Mouse (Mus musculus) T-helper 17 cell (primary cell): ENCODE results near the gene Rffl.
"Not testable (repeated sequence)": the region's sequence is repeated elsewhere in the genome, so short reads cannot be mapped to it uniquely, and the experiment has no call there.

ENCODE experiments used
- in situ Hi-C, 2 experiments: fragments of 300-600 bp; cut with MboI, MseI; formaldehyde crosslinking; loops; 1 replicate in 1 of 2; 2 replicates in 1 of 2; pipeline ENCODE4 v1.15.1; 2025; ENCODE audit warnings: high pct_unique_total_duplicates in 2 of 2

Rffl gene

DNA sequence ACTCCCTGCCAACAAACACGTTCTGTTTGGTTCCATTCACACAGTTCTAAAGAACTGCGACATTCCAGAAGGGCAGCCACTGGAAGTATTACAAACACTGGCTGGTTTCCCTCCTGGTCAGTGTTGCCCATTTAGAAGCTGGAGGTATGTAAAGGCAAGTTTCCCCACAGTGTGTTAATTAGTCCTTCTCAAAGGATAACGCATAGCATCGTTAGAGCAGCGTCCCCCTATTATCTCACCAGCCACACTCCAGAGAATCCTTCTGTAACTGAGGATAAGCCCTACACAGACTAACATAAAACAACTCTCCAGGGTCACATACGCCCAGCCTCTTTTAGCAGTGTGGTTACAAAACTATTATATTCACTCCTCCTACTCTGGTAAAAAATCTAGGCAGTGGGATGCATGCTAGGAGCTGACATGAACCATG, 23.4 kb downstream of the Rffl start:
- in situ Hi-C loops, result no loop called here

DNA sequence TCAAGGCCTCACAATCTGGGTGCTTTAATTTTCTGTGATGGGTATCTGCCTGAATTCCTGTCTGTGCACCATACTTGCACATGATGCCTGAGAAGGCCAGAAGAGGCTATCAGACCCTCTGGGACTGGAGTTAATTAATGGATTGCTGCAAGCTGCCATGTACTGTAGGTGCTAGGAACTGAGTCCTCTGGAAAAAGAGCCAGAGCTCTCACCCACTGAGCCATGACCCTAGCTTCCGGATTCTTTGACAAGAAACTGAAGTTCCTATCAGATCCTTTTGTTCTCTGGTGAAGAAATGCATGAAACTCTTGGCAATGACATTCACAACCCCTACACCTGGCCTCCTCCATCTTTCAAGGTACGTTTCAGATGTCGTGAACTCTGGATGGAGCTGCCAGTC, 24.1 kb downstream of the Rffl start:
- in situ Hi-C loops, result no loop called here

DNA sequence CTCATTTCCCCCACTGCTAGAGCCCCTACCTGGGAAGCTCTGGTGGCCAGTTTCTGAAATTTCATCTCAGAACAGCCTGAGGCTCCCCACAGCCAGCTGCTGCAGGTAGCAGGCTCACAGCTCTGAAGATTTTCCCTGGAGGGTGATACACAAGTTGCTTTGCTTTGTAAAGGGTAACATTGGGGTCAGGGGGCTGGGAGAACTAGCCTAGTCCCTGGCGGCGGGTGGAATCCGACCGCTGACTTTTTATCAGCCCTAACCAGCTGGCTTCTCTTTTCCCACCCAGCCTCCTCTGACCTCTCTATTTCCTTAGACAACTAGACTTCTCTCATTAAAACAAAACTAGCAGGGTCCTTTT, 25.0 kb downstream of the Rffl start:
- in situ Hi-C loops, result no loop called here

DNA sequence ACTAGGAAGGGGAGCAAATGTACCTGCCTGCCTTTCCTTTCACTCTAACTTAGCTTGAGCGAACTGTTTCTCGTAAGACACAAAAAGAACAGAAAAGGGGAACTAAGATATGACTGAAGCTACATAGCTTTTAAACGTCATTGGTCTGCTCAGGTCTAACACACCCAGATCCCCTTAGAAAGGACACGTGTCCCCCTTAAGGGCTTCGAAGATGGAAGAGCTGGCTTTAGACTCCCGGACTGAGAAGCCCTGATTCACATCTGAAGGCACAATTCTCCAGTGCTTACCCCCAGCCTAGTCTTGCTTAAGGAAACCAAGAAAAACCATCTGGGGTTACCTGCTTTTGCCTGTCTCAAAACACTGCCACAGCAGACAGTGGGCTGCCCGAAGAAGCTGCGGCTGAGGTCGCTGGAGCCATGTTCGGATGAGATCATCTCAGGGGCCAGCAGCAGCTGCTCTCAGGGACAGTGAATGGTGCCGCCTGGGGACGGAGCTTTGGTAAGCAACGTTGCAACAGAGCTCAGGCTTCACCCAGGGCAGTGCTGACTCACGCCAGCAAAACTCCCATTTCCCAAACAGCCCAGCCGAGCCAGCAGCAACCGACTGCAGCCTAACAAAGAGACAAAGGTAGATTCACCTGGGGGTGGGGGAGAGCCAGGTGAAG, 25.5 kb downstream of the Rffl start:
- in situ Hi-C loops, result no loop called here

DNA sequence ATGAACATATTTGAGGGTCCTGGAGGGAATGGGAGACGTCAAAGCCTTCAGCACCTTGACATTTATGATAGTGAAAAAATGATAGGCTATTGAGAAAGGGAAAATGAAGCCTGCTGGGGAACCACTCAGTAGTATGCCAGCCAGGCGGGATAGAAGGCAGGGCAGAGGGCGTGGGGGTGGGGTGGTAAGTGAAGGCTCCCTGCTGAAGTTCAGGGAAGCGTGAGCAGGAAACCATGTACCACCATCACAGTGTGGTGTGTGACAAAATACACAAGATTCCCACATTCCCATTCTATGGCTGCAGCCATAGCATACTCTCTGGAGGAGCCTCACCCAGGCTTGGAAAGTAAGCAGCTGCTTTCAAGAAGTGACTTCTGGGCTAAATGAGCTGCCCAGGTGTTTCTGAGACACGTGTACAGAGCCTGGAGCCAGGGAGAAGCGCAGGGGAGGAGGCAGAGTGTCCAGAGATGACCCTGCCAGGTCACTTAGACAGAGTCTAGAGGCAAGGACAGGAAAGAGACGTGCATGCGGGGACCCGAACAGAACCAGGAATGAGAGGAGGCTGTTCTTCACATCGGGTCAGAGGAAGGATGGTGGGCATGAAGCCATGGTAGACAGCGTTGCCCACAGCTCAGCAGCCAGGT, 26.1 kb downstream of the Rffl start:
- in situ Hi-C loops, result no loop called here

DNA sequence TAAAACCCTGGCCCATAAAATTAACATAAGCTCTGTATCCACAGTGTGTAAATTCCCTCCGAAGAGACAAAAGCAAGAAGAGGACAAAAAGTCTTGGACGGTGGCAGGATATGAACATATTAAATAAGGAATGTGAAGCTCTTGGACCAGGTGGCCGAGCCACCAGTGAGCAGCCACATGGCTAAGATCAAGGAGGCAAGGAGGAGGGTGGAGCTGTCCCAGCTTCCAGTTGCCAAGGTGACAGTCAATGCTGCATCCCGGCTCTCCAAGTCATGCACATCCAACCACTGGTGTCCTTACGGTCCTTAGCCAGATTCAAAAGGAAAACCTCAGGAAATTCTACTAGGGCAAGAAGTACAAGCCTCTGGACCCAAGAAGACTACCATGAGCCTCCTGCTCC, 32.5 kb downstream of the Rffl start:
- in situ Hi-C loops, result no loop called here

DNA sequence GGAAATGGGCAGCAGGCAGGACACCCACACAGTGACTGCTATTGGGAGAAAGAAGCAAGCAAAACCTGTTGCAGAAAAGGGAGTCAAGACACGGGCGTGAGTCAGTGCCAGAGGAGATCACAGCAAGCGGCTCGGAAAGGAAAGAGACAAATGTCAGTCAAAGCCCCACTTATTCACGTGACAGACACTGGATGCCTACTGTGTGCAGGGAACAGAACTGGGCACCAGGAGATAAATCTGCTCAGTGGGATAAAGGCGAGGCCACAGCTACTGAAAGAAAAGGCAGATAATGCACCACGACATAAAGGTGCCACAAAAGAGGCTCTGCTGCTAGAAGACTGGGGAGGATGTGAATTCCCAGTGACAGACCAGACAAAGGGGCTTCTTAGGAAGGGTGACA, 33.2 kb downstream of the Rffl start:
- in situ Hi-C loops, result no loop called here

DNA sequence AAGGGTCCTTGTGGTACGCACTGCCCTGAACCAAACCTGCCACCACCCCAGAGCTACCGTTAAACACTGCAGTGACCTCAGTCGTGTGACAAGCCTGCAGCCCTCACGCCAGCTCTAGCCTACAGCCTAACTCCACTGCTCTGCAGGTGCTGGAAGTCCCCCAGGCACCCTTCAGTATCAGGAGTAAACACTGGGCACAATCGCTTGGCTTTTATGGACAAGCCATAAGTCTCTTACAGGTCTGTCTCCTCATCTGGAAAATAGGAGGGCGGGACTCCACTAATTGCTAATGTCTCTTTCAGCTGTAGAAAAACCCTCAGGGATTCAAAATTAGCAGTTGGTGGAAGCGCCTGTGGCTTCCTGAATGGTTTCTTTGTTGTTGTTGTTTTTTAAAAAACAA, 33.8 kb downstream of the Rffl start:
- in situ Hi-C loops, result no loop called here

DNA sequence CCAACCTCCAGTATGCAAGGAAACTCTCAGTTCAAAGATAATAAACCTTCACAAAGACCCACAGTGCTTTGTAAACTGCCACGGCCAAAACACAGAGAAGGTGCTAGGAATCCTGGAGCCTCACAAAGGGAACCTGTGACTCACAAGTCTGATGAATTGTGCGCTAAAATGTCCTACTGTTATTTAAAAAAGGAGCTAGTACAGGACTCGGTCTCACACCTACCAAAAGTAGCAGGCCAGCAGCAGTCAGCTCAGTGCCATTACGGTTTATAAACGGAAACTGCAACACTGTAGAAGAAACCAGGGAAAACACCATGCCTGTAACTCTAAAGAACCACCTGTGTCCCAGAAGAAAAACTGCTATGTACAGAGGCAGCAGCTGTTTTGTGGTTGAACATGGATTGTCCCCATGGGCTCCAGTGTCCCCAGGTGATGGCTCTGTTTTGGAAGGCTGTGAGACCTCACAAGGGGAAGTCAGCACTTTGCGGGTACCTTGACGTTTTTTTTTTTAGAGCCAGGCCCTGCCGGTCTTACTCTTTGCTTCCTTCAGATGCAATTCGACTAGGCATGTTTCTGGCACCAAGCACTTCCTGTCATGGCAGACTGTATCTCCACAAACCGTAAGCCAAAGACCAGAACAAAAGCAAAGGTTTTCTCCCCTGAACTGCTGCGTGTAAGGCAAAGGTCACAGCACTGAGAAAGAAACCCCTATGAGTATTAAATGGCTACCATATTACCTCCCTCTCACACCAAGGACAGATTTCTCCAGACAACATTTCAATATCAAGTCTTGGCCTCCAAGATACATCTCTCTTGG, 35.2 kb downstream of the Rffl start:
- in situ Hi-C loops, result no loop called here

DNA sequence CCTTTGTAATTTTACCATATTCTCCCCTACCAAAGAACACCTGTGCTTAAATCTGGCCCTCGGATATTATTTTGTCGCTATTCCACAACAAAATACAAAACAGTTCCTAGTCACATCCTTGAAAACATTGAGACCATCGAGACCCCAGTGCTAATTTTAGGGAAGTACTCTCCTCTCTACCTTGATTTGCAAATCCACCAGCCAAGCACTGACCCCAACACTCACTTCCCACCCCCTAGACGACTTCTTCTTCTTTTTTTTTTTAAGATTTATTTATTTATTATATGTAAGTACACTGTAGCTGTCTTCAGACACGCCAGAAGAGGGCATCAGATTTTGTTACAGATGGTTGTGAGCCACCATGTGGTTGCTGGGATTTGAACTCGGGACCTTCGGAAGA, 36.7 kb downstream of the Rffl start:
- in situ Hi-C loops, result not testable (repeated sequence)

DNA sequence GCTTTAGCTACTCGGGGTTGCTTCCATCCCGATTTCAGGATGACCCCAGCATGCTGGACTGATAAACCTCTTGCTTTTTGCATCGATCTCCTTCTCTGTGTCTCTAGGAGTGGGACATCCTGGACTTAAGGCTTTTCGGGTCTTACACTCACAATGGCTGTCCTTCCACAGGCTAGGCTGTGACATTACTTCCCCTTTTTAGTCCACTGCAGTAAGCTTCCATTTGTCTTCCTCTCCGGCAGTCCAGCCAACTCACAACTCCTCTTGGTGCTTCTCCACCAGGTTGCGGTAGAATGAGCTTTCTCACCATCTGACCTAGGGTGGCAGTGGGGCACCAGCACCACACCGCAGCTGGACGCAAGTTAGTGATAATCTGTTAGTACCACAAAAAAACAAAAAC, 37.1 kb downstream of the Rffl start:
- in situ Hi-C loops, result no loop called here

DNA sequence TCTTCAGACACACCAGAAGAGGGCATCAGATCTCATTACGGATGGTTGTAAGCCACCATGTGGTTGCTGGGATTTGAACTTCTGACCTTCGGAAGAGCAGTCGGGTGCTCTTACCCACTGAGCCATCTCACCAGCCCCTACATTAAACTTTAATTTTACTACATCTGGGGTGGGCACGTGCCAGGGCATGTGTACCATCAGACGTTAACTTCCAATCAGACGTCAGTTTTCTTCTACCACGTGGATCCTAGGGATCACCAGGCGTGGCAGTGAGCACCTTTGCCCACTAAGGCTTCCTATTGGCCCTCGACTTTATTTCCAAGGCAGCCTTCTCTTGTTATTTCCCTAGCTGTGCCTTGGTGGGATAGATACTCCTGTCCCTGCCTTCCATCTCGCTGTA, 38.6 kb downstream of the Rffl start:
- in situ Hi-C loops, result not testable (repeated sequence)

DNA sequence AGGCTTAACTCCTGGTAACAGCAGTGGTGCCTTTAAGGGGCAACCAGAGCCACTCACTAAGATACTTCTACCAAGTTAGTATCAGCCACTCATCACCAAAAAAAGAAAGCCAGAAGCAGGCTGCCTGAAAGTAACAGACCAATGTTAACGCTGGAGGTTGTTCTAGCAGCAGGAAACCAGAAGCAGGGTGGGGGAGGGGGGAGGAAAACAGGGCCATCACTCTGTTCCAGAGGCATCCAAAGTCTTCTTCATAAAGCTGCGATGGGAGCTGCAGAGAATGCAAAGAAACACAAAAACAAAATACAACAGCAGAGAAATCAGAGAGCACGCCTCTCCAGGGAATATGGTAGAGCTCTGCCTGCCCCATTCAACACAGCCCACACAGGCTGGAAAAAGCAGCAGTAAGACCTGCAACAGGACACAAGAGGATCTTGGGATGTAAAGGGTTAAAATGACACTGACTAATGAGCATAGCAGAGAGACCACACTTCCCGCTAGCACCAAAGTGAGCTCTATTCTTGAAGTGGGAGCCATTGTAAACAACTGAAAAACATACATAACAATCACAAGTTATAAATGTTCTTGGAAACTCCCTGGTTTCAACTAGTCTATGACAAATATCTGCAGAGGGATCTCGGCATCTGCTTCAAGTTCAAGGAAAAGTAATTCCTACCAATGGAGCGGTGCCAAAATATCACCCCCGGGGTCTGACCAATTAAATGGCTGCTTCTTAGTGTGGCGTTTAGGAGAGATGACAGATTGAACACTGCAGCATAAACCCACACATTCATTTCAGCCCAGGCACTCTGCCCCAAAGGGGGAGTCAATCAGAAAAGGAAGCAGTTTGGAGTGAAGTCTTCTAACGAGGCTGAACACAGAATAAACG, 39.8 kb downstream of the Rffl start:
- in situ Hi-C loops, result no loop called here

DNA sequence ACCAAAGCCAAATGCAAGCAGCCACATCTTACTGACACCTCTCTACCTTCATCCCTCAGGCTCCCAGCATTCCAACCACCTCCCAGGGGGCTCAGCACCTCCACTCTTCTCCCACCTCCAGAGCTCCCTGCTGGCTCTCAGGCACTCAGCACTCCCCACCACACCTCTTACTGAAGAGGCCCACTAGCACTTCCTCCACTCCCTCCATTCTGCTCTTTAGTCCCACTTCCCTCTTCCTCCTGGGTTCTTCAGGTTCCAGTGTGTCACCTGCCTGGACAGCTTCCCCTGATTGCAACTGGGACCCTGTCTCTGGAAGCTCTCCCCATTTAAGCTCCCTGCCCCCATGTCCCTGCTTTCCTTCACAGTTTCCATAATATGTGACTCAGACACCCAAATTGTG, 44.2 kb downstream of the Rffl start:
- in situ Hi-C loops, result no loop called here

DNA sequence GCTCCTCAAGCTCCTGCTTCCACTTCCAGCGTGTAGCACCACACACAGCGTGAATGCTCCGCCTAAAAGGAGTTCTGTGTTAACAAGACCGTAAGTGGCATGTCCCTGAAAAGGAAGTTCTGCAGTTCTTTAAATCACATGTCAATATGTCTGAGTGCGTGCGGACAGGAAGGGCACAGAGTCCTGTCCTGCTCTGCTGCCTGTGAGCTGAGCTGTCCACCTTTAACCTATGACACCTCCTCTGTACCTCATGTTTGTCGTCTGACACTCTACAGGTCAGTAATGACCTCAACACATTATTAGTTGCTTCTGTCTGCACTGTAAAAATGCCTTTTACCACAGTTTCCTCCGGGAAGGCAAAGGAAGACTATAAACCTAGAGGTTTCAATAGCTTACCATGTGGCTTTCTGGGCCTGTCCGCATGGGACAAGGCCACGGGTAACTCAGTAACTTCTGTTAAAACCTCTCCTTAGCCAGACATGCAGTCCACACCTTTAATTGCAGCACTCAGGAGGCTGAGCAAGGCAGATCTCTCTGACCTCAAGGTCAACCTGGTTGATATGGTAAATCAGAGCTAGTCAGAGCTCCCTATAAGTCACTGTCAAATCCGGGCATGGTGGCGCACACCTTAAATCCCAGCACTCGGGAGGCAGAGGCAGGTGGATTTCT, 50.1 kb downstream of the Rffl start:
- in situ Hi-C loops, result no loop called here

DNA sequence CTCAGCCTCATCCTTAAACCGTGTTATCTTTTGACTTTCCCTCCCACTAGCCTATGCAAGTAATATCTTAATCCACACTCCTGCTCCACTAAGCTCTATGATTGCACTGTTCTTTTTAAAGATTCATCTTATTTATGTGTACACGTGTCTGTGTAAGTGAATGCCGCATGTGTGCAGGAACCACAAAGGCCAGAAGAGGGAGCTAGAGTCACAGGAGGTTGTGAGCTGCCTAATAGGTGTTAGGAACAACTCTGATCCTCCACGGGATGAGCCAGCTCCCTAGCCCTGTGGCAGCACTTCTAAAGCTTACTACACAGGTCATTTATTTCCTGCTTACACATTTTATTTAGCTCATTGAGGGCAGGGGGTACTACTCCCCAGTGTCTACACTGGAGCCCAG, 51.7 kb downstream of the Rffl start:
- in situ Hi-C loops, result loop anchor here (5.0 kb wide), 3 partner anchors 68 to 73 kb away; partner anchors contain the start of genes Fndc8 (in 1 of the 2) and Rad51d (in 1 of the 2)

DNA sequence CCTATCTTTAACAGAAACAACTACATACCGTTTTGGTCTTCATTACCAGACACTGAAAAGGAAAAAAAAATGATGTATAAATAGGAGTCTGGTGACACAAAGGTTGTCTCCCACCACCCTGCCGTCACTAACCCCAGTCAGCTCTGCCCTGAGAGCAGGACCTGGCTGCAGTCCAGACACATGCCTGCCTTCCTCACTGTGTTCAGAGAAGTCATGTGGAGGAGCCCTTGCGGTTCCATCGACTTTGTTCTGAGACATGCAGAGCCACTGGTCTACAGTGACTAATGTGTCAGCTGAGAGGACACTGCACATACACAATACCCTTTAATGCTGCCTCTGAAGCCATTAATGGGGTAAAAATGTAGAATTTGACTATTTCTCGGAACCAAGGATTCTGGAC, 62.5 kb downstream of the Rffl start:
- in situ Hi-C loops, result no loop called here

DNA sequence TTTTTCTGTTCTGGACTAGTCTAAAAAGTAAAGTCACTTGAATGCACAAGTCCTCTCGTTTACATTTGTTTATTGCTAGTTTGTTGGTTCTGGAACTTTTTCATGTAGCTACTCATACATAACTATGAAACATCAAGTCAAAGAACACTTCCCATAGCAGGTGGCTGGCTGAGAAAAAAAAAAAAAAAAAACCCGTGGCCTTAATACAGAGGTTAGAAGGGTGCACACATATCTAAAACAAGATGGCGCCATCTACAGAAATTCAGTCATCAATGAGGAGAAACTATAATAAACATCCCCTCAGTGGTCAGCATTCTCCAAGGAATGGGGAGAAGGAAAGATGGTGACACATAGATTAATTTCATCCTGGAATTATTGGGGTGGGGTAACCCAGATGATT, 63.6 kb downstream of the Rffl start:
- in situ Hi-C loops, result no loop called here

DNA sequence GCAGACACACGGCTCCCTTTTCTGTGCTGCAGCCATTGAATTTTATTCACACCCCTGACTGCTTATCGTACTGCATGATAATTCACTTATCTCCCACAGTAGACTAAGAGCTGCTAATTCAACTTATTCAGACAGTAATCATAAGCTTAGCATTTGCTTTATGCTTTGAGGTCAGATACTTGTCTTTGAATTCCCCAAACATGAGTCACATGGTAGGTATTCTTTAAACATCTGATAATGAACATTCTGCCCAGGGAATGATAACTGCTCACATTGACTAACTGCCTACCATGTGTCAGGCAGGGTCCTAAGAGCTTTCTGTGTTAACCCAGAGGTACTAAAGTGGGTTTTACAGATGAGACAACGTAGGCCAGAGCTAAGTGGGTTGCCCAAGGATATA, 64.4 kb downstream of the Rffl start:
- in situ Hi-C loops, result no loop called here

DNA sequence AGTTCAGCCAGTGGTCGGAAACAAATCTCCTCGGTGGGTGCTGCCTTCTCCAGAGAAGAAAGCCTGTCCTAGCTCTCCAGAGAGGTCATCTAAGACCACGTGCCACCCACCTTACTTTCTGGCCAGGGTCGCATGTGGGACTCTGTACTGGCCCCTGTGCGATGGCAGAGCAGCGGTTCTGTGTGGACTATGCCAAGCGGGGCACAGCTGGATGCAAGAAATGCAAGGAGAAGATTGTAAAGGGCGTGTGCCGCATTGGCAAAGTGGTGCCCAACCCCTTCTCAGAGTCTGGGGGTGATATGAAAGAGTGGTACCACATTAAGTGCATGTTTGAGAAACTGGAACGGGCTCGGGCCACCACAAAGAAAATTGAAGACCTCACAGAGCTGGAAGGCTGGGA, 87.6 kb downstream of the Rffl start:
- in situ Hi-C loops, result no loop called here

DNA sequence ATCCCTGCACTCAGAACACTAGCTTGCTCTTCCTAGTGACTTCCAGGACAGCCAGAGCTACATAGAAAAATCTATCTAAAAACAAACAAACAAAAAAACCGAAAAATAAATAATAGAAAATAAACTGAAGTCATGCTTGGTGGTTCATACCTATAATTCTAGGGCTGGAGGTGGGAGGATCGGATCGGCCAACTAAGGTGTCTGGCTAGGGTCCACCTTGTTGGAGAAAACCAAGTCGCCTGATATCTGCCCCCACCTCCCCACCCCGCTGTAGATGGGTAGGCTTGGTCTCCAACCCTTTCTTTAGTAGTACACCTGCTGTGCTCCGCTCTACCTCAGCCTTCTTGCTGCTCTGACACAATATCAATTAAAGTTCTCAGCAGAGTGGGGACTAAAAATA, 88.8 kb downstream of the Rffl start:
- in situ Hi-C loops, result no loop called here
